Comparison of ENCODE assay signal across 18 mouse cellular contexts in genomic region chr7:35609245-35609644, GRCm38 (mm10). TPM values are rescaled to one million over a fixed set of nuclear protein-coding genes. Genes with fewer than 3 reads are reported as not detected.
"Had no signal": no experiment of that assay in that cellular context is flagged by ENCODE, and none has a peak within 500 bp of the region (broad histone marks: within the 10 kb centered on the region; RNA-seq: fewer than 3 reads in every experiment).

No protein-coding gene starts in this region.

- H3K4me3 ChIP-seq: midbrain, embryonic 10.5 days; midbrain, embryonic 12.5 days; myocyte; neural tube, embryonic 13.5 days; neural tube, embryonic 15.5 days had no signal

- DNase-seq: lung, adult 18-20 months; lung, embryonic 14.5 days; lung, postnatal 10 days; lung, postnatal 4 days; midbrain, embryonic 14.5 days; retina, postnatal 1 day; right cerebral cortex, adult 18-20 months; right cerebral cortex, postnatal 25 days; right cerebral cortex, postnatal 4 days; spleen, adult 18-20 months; thymus, adult 2 months; thymus, postnatal 36 days had no signal

- H3K9me3 ChIP-seq: midbrain, embryonic 12.5 days; neural tube, embryonic 13.5 days; neural tube, embryonic 15.5 days had no signal

- H3K27me3 ChIP-seq: midbrain, embryonic 12.5 days; neural tube, embryonic 13.5 days; neural tube, embryonic 15.5 days had no signal

- H3K4me1 ChIP-seq: midbrain, embryonic 12.5 days; neural tube, embryonic 13.5 days; neural tube, embryonic 15.5 days had no signal

- H3K4me2 ChIP-seq: lung, embryonic 14.5 days; midbrain, embryonic 12.5 days; neural tube, embryonic 13.5 days; neural tube, embryonic 15.5 days had no signal

- ATAC-seq: midbrain, embryonic 16.5 days had no signal

- H3K27ac ChIP-seq: midbrain, embryonic 10.5 days; midbrain, embryonic 12.5 days; neural tube, embryonic 13.5 days; neural tube, embryonic 15.5 days had no signal

- H3K9ac ChIP-seq: lung, embryonic 14.5 days; midbrain, embryonic 12.5 days; neural tube, embryonic 13.5 days; neural tube, embryonic 15.5 days had no signal

RNA-seq across cellular contexts. Expression of gene Rgs9bp, which starts 23.9 kb away (rescaled TPM):
- polyA plus RNA-seq: myocyte had no signal
